Mouse (Mus musculus) E14TG2a.4 (cell line): Measurements from ENCODE around the gene Fam20b.

Experiments
- CTCF ChIP-seq: conservative IDR thresholded peaks from 2 replicates; pipeline ENCODE4 v1.5.1; 2014; ENCODE audit warnings: low read length
- NANOG ChIP-seq: IDR thresholded peaks from 2 replicates; pipeline ENCODE4 v1.6.1; 2014; ENCODE audit warnings: borderline replicate concordance, low read length, mixed read lengths
- POU5F1 ChIP-seq: IDR thresholded peaks from 2 replicates; pipeline ENCODE4 v1.6.1; 2014; ENCODE audit warnings: low read length, borderline replicate concordance

DNA sequence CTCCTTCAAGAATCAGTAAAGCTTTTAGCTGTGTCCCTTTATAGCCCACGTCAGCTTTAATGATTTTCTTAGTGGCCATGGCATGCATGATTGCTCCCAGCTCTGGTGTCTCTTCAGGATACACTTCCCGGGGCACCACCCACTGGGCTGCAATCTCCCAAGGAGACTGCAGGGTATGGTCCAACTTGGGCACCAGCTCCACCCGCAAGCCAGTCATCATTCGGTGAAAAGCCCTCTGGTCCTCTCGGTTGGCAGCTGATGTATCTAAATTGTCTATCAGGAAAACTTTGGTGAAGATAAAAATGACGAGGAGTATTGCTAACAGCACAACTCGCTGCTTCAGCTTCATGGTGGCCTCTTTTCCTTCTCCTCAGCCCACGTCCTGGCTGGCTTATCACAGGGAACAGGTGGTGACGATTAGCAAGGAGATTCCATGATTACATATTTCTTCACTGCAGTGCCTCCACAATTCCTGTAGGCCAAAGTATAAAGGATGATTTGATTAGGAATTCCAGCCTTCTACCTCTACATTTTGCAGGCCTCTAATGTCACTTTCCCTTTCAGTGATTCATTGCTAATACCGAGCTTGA lies 13.1 kb downstream of the Fam20b start:
- no peak for TF ChIP-seq POU5F1
- TF ChIP-seq CTCF, result no peak
- TF ChIP-seq NANOG, result no peak
